Mouse (Mus musculus) lung, postnatal 25 days (tissue): ENCODE data around the gene Cldn20.

Experiments used
- DNase-seq: peaks from one replicate; pipeline ENCODE4 v3.0.0; 2022; ENCODE audit warnings: low spot score

Gene Cldn20

GRCm38 (mm10) chr17:3529523-3529922 is 2.8 kb upstream of the Cldn20 start:
- no peak for DNase-seq

GRCm38 (mm10) chr17:3530549-3530948 is 1.8 kb upstream of the Cldn20 start:
- DNase-seq, result no peak

- no peak for DNase-seq
These were observed 713 bp upstream of the Cldn20 start for GRCm38 (mm10) chr17:3531641-3532040.

GRCm38 (mm10) chr17:3533425-3533824 is 1.1 kb downstream of the Cldn20 start:
- DNase-seq, result no peak

GRCm38 (mm10) chr17:3540304-3540703 is 8.0 kb downstream of the Cldn20 start:
- no peak for DNase-seq

- no peak for DNase-seq
These were observed 8.7 kb downstream of the Cldn20 start for GRCm38 (mm10) chr17:3541033-3541432.

GRCm38 (mm10) chr17:3547725-3548124 is 15.4 kb downstream of the Cldn20 start:
- DNase-seq, result no peak

GRCm38 (mm10) chr17:3556251-3556650 is 23.9 kb downstream of the Cldn20 start:
- no peak for DNase-seq

- peak; percentile 99 for DNase-seq
These were observed 25.3 kb downstream of the Cldn20 start, which contains the start of gene Tfb1m for GRCm38 (mm10) chr17:3557331-3558311. Gene Tfb1m, minus strand, starts transcription at chr17:3557781.

GRCm38 (mm10) chr17:3558356-3558870 is 26.1 kb downstream of the Cldn20 start:
- peak; percentile 32 for DNase-seq

GRCm38 (mm10) chr17:3560534-3560933 is 28.2 kb downstream of the Cldn20 start:
- DNase-seq, result no peak

GRCm38 (mm10) chr17:3562405-3562804 is 30.1 kb downstream of the Cldn20 start:
- no peak for DNase-seq

- DNase-seq, result peak; percentile 46
These were observed 38.5 kb downstream of the Cldn20 start for GRCm38 (mm10) chr17:3570876-3571275.
